Mouse (Mus musculus): ENCODE data around the gene Gdpd5.

- TF ChIP-seq CTCF (IDR thresholded peaks at IDR 0.05; ENCODE audit: extremely low read depth, insufficient read depth, low read length) (no peak), POLR2A (IDR thresholded peaks at IDR 0.05; ENCODE audit: extremely low read depth, insufficient read depth, low read length) (no peak)
Observed at GRCm38 (mm10) chr7:99434672-99435250, 53.5 kb downstream of the Gdpd5 start.

Data from cortical plate, adult 2 months (tissue).